Mouse (Mus musculus) MEL (cell line): ENCODE data around the gene Bcl3.

ENCODE experiments used
- ELF1 ChIP-seq: IDR thresholded peaks from 2 replicates; pipeline ENCODE4 v1.6.1; 2014; ENCODE audit warnings: low read depth, mild to moderate bottlenecking, inconsistent platforms, low read length, improper control_type of control experiment, moderate library complexity
- MXI1 ChIP-seq: IDR thresholded peaks from 2 replicates; pipeline ENCODE4 v1.6.1; 2011; ENCODE audit warnings: mild to moderate bottlenecking, low read depth, low read length, improper control_type of control experiment
- RAD21 ChIP-seq: IDR thresholded peaks from 2 replicates; pipeline ENCODE4 v1.6.1; 2011; ENCODE audit warnings: mild to moderate bottlenecking, low read depth, low read length, improper control_type of control experiment
- ZMIZ1 ChIP-seq: IDR thresholded peaks from 2 replicates; pipeline ENCODE4 v1.6.1; 2012; ENCODE audit warnings: low read depth, mild to moderate bottlenecking, inconsistent platforms, low read length, improper control_type of control experiment, moderate library complexity

GRCm38 (mm10) chr7:19831837-19832236 lies 9.3 kb upstream of the Bcl3 start:
- no peak for TF ChIP-seq MXI1
- no peak for TF ChIP-seq ELF1
- TF ChIP-seq RAD21, result no peak
- no peak for TF ChIP-seq ZMIZ1
